Mouse (Mus musculus) embryo, embryonic 10 days (tissue): Measurements from ENCODE around the gene Dis3l2.
A peak's percentile ranks its signal among the peaks of the same experiment; 100 is the strongest.

Experiments used
- DNase-seq: peaks from one replicate; pipeline ENCODE4 v3.0.0-alpha.2; 2015; ENCODE audit warnings: low spot score

Gene Dis3l2

DNA sequence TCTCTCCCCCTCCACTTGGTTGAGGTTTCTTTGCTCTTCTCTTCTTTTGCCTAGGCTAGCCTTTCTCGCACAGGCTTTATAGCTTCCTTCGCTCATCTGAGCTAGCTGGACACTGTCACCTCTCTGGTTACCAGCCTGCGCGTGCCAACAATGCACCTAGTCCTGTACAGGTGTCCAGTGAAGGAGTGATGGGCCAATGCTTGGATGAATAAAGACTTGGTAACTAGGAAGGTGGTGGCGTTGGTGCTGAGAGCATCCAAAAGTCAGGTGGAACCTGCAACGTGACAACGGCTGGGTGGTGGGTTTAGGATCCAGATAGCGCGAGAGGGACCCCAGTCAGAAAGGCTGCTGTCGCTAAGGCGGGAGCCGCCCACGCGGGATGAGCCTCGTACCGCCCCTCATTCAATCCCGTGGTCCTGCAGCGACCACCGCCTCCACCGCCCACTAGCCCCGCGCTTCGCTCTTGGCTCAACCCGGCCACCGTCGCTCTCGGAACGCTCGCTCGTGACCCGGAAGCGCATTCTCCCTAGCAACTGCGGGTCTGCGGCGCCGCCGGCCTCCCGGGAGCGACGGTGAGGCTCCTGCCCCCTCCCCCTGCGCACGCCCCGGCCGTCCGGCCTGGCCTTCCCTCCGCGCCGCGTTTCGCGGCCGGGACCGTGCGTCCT is at the start of gene Dis3l2:
Gene Dis3l2 (plus strand): TSS at position 509 of the 665 bp plus-strand sequence.
- DNase-seq, result peak; percentile 96

DNA sequence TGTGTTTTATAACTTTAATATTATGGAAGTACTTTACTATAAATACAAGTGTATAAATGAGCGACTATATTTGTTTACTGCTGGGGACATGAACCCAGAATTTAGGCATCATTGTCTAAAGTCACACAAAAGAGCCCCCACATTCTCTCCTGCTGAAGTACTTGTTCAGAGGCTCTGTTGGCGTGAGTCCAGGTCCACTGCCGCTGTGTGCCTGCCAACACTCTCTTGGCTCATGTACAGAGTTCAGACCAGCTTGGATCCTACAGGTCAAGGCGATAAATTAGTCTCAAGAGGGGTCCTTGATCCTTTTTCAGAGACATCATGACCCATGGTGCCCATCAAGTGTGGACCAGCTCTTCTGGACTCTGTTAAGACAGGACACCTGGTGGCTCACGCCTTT is 46.5 kb upstream of the Dis3l2 start:
- no peak for DNase-seq

DNA sequence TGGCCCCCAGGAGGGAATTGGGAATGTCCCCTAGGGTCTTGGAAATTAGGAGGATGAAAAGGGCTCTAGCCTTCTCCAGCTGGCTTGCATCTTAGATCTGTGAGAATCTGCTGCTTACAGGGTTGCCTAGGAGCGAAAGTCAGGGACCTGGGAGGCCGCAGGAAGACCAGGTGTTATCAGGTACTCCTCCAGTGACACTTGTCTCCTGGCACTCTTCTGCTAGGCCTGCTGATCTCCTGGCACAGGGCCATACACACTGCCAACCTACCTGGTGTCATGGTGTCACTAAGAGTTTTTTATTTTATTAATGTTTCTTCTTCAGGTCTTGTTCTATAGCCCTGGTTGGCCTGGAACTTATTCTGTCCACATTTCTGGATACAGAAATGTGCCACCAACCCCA is 38.5 kb upstream of the Dis3l2 start:
- DNase-seq, result no peak

DNA sequence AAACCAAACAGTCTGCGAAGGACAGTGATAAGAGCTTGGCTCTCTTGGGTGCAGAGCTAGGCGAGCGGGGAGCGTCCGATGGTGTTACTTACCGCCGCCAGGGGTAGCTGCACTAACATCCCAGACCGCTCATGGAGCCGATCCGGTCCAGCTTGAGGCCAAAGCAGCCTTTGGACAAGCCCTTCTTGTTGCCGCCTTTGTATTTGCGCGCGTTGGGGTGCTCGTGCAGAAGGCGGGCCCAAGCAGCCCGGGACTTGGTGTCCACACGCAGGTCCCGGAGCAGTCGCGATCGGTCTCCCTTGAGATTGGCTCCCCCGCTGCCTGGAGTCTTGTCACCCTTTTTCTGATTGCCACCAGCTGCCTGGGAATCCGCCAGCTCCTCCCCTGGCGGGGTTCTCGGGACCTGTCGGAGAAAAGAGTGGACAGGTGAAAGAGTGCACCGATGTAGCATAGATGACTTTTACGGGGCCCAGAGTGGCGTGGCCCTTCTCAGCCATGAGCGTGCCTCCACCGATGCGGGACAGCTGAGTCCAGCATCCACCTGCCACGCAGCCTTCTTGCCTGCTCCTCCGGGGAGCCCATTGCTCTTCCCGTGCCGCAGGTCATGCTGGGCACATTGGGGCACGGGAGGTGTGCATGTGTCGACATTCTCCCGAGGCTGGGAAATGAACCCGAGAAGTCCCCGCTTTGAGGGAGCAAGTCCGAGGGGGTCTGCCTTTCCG is 33.9 kb upstream of the Dis3l2 start:
- peak; percentile 93 for DNase-seq

DNA sequence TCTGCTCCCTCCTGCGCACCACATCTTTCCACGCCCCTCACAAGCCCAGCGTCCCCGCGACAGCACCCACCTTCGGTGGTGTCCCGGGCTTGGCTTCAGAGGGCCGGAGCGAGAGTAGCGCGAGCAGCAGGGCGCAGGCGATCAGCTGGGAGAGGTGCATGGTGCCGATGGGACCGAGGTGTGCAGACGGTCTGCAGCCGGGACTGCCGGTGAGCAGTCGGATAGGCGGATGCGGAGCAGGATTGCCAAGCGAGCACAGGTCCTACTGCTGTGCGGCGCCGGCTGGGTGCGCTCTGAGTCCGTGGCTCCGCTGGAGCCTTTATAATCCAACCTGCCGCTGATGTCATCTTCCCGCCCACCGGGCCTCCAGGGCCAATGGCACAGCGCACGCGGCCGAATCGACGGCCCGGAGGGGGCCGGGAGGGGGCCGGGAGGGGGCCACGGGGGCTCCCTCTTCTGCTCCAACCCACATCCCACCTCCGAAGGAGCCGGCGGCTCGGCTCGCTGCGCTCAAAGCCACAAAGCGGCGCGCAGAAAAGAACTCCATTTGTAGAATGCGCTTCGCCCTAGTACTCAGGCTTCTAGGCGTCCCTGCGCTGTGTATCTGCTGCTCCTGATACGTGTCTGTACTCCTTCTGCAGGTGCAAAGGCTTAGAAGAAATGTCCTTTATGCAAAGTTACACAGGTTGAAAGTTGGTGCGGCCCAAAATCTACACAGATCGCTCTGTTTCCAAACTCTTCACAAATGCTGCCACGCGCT is 33.1 kb upstream of the Dis3l2 start, which contains the start of gene Nppc:
Gene Nppc (minus strand): TSS at position 293 of the 760 bp plus-strand sequence.
- peak; percentile 86 for DNase-seq

DNA sequence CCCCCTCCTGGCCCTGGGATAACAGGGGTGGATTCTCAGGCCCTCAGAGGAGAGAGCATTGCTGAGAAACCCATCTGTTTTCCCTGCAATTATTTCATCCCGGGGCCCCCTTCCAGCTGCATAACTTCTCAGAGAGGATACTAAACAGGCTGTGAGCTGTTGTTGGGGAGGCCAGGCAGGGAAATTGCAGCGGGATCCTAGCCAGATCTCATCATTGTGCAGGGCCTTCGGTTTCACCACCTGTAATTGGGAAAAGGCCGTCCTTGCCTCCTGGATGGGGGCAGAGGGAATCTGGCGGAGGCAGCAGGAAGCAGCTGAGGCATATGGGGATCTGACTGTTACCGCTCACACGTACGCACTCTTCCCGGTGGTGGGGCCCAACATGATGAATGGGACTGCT is 29.2 kb upstream of the Dis3l2 start:
- no peak for DNase-seq

DNA sequence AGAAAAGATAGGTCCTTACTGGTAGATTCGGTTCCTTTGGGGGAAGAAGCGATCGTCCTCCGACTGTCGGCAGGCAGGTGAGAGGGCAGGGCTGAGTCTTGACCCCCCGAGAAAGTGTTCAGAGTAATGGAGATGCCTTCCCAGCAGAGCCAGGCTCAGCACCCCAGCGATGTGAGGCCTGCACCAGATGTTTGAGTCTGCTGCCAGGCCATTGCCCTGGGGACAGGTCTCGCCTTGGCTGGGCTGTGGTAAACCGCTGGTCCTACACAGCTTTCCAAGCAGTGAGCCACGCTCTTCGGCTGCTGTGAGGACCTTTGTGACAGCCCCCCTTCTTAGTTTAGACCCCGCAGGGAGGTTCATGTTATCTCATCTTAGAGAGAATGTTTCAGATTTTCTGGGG is 28.5 kb upstream of the Dis3l2 start:
- DNase-seq, result no peak

DNA sequence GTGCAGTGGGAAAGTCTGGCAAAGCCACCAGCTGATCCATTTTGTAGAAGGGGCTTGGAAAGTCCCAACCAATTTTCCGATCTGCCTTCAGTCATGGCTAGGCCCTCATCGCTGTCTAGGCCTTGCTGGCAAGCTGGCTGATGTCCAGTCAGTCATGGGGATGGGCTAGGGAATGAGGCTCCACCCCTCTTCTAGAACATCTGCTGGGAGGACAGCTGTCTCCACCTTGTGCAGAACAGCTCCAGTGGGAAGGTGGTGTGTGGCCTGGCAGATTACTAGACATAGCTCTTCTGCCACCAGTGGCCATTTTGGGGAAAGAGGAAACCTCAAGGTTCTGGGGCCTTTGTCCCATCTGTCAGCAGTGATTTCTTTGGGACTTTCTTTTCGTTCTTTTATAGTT is 26.0 kb upstream of the Dis3l2 start:
- DNase-seq, result no peak

DNA sequence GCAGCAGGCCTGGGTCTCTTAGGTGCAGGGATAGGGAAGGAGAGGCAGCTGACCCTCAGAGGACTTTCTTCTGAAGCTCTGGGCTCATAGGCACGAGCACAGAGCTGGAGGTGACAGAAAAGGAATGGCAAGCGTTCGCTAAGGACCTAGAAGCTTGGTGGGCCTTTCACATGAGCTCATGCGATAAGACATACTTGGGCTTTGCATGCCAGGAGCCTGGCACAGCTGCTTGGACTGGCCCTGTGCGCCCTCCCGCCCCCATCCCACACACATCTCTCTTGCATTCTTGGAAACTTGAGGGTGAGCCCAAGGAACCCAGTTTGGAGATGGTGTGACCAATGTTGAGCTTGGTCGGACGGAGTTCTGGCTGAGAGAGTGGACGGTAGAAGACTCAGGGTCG is 24.9 kb upstream of the Dis3l2 start:
- DNase-seq, result no peak

DNA sequence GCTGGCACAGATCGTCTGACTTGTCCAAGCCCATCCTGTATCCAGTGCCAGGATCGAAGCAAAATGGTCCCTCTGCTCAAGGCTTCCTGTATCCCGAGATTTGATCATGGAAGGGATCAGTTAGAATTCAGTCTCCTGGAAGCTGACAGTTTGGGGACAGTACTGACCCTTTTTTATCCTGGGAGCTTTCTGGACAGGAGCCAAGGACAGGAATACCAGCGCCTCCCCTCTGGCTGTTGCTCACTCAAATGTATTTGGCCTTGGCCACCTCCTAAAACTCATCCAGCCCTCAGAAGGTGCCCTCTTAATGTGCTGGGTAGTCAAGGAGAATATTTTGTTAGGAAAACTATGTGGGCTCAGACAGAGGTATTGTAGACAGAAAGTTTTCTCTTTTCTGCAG is 16.4 kb upstream of the Dis3l2 start:
- no peak for DNase-seq

DNA sequence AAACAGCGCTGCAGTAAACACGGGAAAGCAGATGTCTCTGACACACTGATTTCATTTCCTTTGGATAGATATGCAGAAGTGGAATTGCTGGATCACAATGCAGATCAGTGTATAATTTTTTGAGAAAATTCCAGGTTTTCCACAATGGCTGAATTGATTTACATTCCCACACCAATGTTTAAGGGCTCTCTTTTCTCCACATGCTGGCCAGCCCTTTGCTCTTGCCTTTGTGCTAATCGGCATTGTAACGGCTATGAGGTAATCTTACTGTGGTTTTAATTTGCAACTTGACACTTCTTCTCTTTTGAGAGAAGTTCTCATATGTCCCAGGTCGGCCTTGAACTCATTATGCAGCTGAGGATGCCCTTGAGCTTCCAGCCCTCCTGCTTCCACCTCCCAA is 12.6 kb upstream of the Dis3l2 start:
- no peak for DNase-seq

DNA sequence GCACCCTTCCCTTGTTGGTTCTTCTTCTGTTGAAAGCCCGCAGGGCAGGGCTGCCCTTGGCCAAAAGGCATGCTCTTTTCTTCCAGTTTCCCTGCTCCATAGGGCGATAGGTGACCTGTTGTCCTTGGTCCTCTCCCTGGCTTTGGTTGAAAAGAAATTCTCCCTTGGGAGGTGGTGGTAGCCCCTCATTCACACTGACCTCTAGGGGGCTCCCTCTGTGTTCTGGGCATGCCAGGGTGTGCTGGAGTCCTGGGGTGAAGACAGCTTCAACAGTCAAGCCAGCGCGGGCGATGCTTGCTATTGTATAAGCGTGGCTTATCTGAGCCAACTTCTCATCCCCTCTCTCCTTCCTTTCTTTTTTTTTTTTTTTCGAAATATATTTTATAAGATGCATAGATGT is 6.7 kb upstream of the Dis3l2 start:
- DNase-seq, result peak; percentile 12

DNA sequence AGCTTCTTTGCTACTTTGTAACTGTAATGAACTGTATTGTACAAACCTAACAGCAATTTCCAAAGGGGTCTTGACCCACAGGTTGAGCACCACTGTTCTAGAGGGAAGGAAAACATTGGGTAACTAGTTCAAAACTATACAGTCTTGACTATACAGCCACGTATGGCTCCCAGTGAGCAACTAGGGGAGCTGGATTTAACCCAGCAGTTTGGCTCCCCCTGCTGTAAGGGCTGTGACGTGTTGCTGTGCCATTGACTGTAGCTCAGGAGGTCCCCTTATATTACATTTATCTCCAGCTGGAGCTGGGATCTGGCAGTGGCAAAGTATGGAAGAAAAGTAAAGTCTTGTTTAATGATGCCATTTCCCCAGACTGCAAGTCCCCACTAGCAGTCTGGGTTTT is 4.9 kb upstream of the Dis3l2 start:
- DNase-seq, result peak; percentile 19

DNA sequence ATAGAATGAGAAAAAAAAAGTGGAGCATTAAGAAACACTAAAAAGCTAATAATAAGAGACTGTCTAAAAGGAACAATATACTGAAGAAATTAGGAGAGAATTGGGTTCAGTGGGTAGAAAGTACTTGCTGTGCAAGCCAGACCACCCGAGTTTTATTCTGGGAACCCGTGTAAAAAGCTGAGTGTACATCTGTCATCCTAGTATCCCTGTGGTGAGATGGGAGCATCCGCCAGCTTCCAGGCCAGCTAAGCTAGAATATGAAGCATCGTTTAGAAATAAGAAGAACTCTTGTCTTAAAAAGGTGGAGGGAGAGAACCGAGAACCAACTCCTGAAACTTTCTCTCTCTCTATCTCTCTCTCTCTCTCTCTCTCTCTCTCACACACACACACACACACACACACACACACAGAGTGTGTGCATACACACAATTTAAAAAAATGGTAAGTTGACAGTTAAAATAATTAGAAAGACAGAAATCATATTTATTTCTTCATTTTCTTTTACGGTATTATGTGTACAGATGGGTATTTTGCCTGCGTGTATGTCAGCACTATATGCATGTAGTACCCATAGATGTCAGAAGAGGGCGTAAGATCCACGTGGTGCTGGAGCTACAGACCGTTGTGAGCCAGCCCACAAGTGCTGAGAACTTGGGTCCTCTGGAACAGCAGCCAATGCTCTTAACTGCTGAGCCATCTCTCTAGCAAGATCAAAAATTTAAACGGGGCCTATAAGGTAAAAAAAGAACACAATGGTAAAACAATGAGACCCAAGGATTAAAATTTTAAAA is 4.1 kb upstream of the Dis3l2 start:
- DNase-seq, result no peak

DNA sequence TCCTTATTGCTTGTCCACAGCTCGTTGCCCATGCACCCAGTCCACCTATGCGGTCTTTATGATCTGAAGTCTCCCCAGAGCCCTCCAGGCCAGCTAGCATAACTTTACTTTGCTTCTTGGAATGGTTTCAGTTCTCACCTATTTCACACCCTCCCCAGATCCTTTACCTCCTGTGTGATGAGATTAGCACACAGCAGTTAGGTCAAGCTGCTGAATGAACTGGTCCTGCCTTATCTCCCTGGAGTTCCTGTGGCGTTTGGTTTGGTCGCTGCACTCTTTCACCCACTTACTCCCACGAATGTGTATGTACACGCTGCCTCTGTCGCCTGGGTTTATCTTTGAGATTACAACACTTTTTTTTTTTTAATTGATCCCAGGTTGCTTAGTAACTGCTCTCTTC is 3.2 kb upstream of the Dis3l2 start:
- no peak for DNase-seq

DNA sequence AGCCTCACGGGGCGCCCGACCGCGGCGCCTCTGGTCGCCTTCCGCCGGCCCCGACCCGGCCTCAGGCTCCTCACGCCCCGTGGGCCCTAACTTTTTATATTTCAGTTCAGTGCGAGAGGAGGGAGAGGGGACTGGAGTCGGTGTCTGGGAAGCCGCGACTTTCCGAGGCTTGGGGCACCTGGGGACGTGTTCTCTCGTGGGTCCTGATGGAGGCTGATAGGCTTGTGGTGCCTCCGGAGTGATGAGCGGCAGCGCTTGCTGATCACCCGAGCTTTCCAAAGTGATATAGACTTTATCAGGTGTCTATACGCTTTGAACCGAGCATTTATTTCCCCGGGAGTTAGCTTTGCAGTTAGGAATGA is 338 bp downstream of the Dis3l2 start:
- no peak for DNase-seq

DNA sequence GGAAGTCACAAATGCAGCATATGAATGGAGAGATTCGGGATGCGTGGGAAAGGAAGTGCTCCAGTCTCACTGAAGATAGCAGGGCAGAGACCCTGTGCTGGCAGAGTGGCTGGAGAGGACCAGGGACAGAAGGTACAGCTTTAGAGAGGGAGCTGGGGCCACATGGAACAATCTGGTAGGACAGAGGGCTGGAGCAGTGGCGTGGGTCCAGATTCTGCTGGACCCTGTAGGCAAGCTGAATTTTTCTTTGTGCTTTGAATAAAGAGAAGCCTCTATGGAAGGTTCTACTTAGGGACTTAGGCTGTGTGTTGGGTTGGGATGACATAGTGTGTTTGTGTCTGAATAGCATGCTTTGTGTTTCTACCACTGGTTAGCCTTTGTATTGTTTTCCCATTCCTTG is 1.9 kb downstream of the Dis3l2 start:
- no peak for DNase-seq

DNA sequence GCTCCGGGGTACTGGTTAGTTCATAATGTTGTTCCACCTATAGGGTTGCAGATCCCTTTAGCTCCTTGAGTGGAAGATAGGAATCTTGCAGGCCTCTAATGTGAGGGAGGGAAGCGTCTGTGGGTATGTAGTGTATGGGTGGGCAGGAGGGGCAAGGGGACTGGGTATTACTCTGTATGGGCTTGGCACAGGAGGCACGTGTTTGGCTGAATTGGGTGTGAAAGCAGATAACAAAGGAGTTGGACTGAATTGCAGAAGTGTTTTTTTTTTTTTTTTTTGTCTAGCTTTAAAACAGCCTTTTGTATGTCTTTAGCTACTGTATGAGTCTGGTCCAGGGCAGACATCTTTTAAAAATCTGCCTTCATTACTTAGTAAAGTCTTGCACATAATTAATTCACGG is 5.9 kb downstream of the Dis3l2 start:
- DNase-seq, result no peak

DNA sequence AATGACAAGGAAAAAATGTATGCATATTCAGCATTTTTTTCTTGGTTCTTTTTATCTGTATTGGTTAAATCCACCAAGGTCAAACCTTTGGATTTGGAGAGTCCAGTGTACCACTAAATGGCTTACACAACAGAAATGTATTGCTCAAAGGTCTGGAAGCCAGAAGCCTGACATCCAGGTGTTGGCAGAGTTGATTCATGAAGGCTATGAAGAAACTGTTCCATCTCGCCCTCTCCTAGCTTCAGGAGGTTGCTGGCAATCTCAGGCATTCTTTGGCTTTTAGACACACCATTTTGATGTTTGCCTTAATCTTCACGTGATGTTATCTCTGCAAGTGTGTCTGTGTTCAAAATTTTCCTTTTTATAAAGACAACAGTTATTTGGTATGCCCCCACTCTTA is 8.4 kb downstream of the Dis3l2 start:
- DNase-seq, result no peak

DNA sequence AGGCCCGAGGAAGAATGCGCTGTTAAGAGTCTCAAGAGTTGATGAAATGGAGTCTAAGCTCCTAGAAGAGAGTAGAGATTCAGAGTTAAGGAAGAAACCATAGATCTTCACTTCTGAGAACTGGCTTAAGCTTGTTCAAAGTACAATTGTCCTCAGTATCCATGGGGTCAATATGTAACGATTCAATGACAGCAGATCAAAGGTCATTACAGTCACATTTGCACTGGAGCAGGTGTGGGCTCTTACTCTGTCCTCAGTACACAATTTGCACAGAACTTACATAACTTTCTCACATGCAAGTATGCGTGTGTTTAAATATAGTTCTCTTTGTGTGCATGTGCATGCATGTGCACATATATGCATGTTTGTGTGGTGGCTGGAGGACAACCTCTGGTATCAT is 9.4 kb downstream of the Dis3l2 start:
- no peak for DNase-seq

DNA sequence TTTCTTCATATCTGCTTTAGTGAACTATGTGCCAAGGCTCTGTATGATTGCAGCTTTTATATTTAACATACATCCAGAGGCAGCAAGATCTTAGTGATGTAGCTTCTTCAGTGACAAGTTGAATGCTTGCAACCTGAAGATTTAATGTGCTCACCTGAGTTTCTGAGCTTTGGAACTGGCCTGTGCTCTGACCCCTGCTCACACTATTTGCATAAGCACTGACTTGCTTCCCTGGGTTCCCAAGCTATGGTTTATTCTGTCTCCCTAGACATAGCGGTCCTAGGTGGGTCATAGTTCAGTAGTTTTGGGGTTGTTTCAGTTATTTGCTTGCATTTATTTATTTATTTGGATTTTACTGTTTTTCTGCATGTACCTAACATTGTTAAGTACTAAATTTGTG is 14.6 kb downstream of the Dis3l2 start:
- DNase-seq, result no peak

DNA sequence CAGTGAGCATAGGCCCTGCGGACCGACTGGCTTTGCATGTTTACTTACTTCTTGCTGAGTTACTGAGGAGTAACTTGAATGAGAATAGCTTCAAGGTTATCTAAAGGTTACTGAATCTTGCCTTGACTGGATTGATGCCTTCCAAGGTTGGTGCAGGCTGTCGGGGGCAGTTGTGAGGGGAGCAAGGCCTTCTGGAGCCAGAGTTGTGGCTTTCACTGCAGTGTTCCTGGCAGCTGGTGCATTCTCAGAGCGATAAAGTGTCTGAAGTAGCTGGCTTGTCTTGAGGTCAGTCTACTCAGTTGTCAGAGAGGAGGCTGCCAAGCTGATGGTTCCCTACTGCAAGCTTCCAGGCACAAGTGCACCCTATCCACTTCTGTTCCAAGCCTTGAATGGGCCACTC is 15.8 kb downstream of the Dis3l2 start:
- no peak for DNase-seq
